Mouse (Mus musculus) stomach, postnatal 0 days (tissue): ENCODE measurements around the gene Zzef1. TPM values are rescaled to one million over a fixed set of nuclear protein-coding genes. Genes with fewer than 3 reads are reported as not detected.

Source experiments
- ATAC-seq: fragments of 200-750 bp; cut with Nextera tagmentation; 2 replicates; pipeline ENCODE4 v1.8.0; 2017; ENCODE audit not compliant: low FRiP score, low TSS enrichment
- DNase-seq: peaks from one replicate; pipeline ENCODE4 v3.0.0-alpha.2; 2016; ENCODE audit warnings: low spot score
- H3K27ac ChIP-seq: fragments of 300-500 bp; sonication (generic); replicated peaks from 2 replicates; pipeline ENCODE4 v1.5.1; 2014; ENCODE audit warnings: mild to moderate bottlenecking, control low read depth
- H3K27me3 ChIP-seq: fragments of 300-500 bp; sonication (generic); 2 replicates; pipeline ENCODE4 v1.6.1; 2014; ENCODE audit warnings: low read length; ENCODE audit not compliant: control insufficient read depth, insufficient read depth
- H3K36me3 ChIP-seq: fragments of 300-500 bp; sonication (generic); 2 replicates; pipeline ENCODE4 v1.6.1; 2014; ENCODE audit warnings: low read length, mixed read lengths; ENCODE audit not compliant: control insufficient read depth, insufficient read depth
- H3K4me1 ChIP-seq: fragments of 300-500 bp; sonication (generic); replicated peaks from 2 replicates; pipeline ENCODE4 v1.6.1; 2014; ENCODE audit warnings: antibody characterized with exemption; ENCODE audit not compliant: control insufficient read depth, insufficient read depth
- H3K4me2 ChIP-seq: fragments of 300-500 bp; sonication (generic); replicated peaks from 2 replicates; pipeline ENCODE4 v1.6.1; 2014; ENCODE audit warnings: low read depth, mild to moderate bottlenecking, control low read depth, moderate library complexity
- H3K4me3 ChIP-seq: fragments of 300-500 bp; sonication (generic); 2 replicates; pipeline ENCODE4 v1.5.1; 2014; ENCODE audit warnings: low read depth, low read length, control low read depth
- H3K9ac ChIP-seq: fragments of 300-500 bp; sonication (generic); 2 replicates; pipeline ENCODE4 v1.6.1; 2014; ENCODE audit warnings: mild to moderate bottlenecking, low read length, control low read depth, mixed read lengths
- H3K9me3 ChIP-seq: fragments of 300-500 bp; sonication (generic); 2 replicates; pipeline ENCODE4 v1.6.1; 2016; ENCODE audit warnings: low read length; ENCODE audit not compliant: control insufficient read depth
- CTCF ChIP-seq: IDR thresholded peaks from 2 replicates; pipeline ENCODE4 v1.5.1; 2016; ENCODE audit warnings: antibody characterized with exemption, low read depth, mild to moderate bottlenecking, moderate library complexity
- EP300 ChIP-seq: optimal IDR thresholded peaks from 2 replicates; pipeline ENCODE3; 2016; ENCODE audit warnings: antibody characterized with exemption
- WGBS: fragments of 180-500 bp; shearing (Covaris S2); extraction: QIAGEN DNeasy Blood & Tissue Kit; methylation state at CpG from one replicate; pipeline ENCODE4 v1.1.7; 2014; 5-methylcytosine and 5-hydroxymethylcytosine counted together
- polyA plus RNA-seq: library from polyadenylated mRNA; unstranded; fragments of >200 nt; fragmentation: Nextera tagmentation; extraction: Ambion mirVana; gene quantifications from 2 replicates; pipeline ENCODE4 v1.2.1, GENCODE M21; 2015

The Zzef1 gene
- polyA plus RNA-seq, 1 experiment from 2014 or later = 5.4 TPM

GRCm38 (mm10) chr11:72847831-72848628 lies 52.0 kb downstream of the Zzef1 start:
- H3K36me3 ChIP-seq = peaks cover 15% of the 10 kb centered on the region; the same call in 1 of the 2 replicates
- no peak for ATAC-seq
- no peaks in the 10 kb centered on the region for H3K4me1 ChIP-seq
- DNase-seq = no peak
- no peak overlapping the region for H3K9ac ChIP-seq
- H3K27ac ChIP-seq = no peak overlapping the region
- no peaks in the 10 kb centered on the region for H3K9me3 ChIP-seq
- H3K4me2 ChIP-seq = no peak overlapping the region
- H3K4me3 ChIP-seq = no peak overlapping the region
- no peaks in the 10 kb centered on the region for H3K27me3 ChIP-seq
- 86% methylated on average over 1 of the region's 1 CpGs for whole genome bisulfite sequencing
- TF ChIP-seq EP300 = no peak
- TF ChIP-seq CTCF = no peak

- ATAC-seq = no peak
- 86% methylated on average over 9 of the region's 9 CpGs for WGBS
Measured at GRCm38 (mm10) chr11:72850419-72851131, 54.5 kb downstream of the Zzef1 start.

GRCm38 (mm10) chr11:72851214-72851613 lies 55.2 kb downstream of the Zzef1 start:
- peaks cover 21% of the 10 kb centered on the region for H3K36me3 ChIP-seq
- no peak for ATAC-seq
- no peaks in the 10 kb centered on the region for H3K27me3 ChIP-seq
- 85% methylated on average over 4 of the region's 4 CpGs for WGBS
- TF ChIP-seq CTCF = no peak
- no peak for TF ChIP-seq EP300
- no peak for DNase-seq
- no peak overlapping the region for H3K4me3 ChIP-seq
- no peaks in the 10 kb centered on the region for H3K4me1 ChIP-seq
- no peak overlapping the region for H3K9ac ChIP-seq
- H3K9me3 ChIP-seq = no peaks in the 10 kb centered on the region
- no peak overlapping the region for H3K27ac ChIP-seq
- no peak overlapping the region for H3K4me2 ChIP-seq

More at GRCm38 (mm10) chr11:72850419-72851131, 54.5 kb downstream of the Zzef1 start:
- Histone ChIP-seq H3K27me3 (no peaks in the 10 kb centered on the region), H3K27ac (no peak overlapping the region), H3K4me3 (no peak overlapping the region), H3K9me3 (no peaks in the 10 kb centered on the region), H3K9ac (no peak overlapping the region), H3K36me3 (peaks cover 21% of the 10 kb centered on the region), H3K4me1 (no peaks in the 10 kb centered on the region), H3K4me2 (no peak overlapping the region)
- no peak for TF ChIP-seq CTCF
- no peak for TF ChIP-seq EP300
- no peak for DNase-seq

GRCm38 (mm10) chr11:72852122-72852521 lies 56.1 kb downstream of the Zzef1 start:
- no peak overlapping the region for H3K4me3 ChIP-seq
- ATAC-seq (no peak), DNase-seq (no peak)
- H3K27me3 ChIP-seq = no peaks in the 10 kb centered on the region
- no peak overlapping the region for H3K27ac ChIP-seq
- 97% methylated on average over 1 of the region's 1 CpGs for WGBS
- no peak overlapping the region for H3K4me2 ChIP-seq
- no peak for TF ChIP-seq EP300
- TF ChIP-seq CTCF = no peak
- H3K9ac ChIP-seq = no peak overlapping the region
- no peaks in the 10 kb centered on the region for H3K9me3 ChIP-seq
- H3K4me1 ChIP-seq = no peaks in the 10 kb centered on the region
- peaks cover 21% of the 10 kb centered on the region for H3K36me3 ChIP-seq

GRCm38 (mm10) chr11:72853086-72853485 lies 57.1 kb downstream of the Zzef1 start:
- WGBS = 89% methylated on average over 4 of the region's 4 CpGs

GRCm38 (mm10) chr11:72854251-72854650 lies 58.2 kb downstream of the Zzef1 start:
- ATAC-seq = no peak
- Histone ChIP-seq H3K9ac (no peak overlapping the region), H3K4me3 (no peak overlapping the region), H3K36me3 (peaks cover 18% of the 10 kb centered on the region), H3K27me3 (no peaks in the 10 kb centered on the region), H3K4me2 (no peak overlapping the region), H3K27ac (no peak overlapping the region), H3K4me1 (no peaks in the 10 kb centered on the region), H3K9me3 (no peaks in the 10 kb centered on the region)
- WGBS = 86% methylated on average over 3 of the region's 3 CpGs
- DNase-seq = no peak
- TF ChIP-seq EP300 (no peak), CTCF (no peak)

More at GRCm38 (mm10) chr11:72853086-72853485, 57.1 kb downstream of the Zzef1 start:
- ATAC-seq (no peak), DNase-seq (no peak)
- H3K4me1 ChIP-seq = no peaks in the 10 kb centered on the region
- no peak overlapping the region for H3K4me3 ChIP-seq
- no peaks in the 10 kb centered on the region for H3K9me3 ChIP-seq
- H3K36me3 ChIP-seq = peaks cover 21% of the 10 kb centered on the region
- no peaks in the 10 kb centered on the region for H3K27me3 ChIP-seq
- no peak overlapping the region for H3K4me2 ChIP-seq
- TF ChIP-seq CTCF (no peak), EP300 (no peak)
- no peak overlapping the region for H3K9ac ChIP-seq
- H3K27ac ChIP-seq = no peak overlapping the region
